Mouse (Mus musculus) ES-Bruce4 (cell line): Measurements from ENCODE around the gene Ankrd54.

Source experiments
- EP300 ChIP-seq: IDR thresholded peaks from 2 replicates; pipeline ENCODE4 v1.6.1; 2011; ENCODE audit warnings: low read depth, low read length; ENCODE audit not compliant: insufficient read depth
- POLR2A ChIP-seq: IDR thresholded peaks from one replicate; pipeline ENCODE4 v1.8.1; 2011; ENCODE audit warnings: low read length; ENCODE audit not compliant: insufficient read depth

GRCm38 (mm10) chr15:79109321-79109934 is 46.7 kb upstream of the Ankrd54 start:
- TF ChIP-seq POLR2A (no peak), EP300 (no peak)
